Mouse (Mus musculus) lung, postnatal 14 days (tissue): ENCODE measurements around the gene Jph2.

Source experiments
- DNase-seq: peaks from one replicate; pipeline ENCODE4 v3.0.0; 2021

Gene Jph2

GRCm38 (mm10) chr2:163300069-163301060, 97.4 kb downstream of the Jph2 start:
- peak; percentile 35 for DNase-seq

- DNase-seq = no peak
Observed at GRCm38 (mm10) chr2:163296999-163297630, 100.7 kb downstream of the Jph2 start.

- no peak for DNase-seq
Observed at GRCm38 (mm10) chr2:163288881-163289379, 108.9 kb downstream of the Jph2 start.
